Mouse (Mus musculus) hindbrain, embryonic 13.5 days (tissue): ENCODE results near the gene Scaf4. TPM values are rescaled to one million over a fixed set of nuclear protein-coding genes. Genes with fewer than 3 reads are reported as not detected.
"Not testable (repeated sequence)": the region's sequence is repeated elsewhere in the genome, so short reads cannot be mapped to it uniquely, and the experiment has no call there.

Source experiments
- ATAC-seq: fragments of 200-750 bp; cut with Nextera tagmentation; 2 replicates; pipeline ENCODE4 v1.8.0; 2017; ENCODE audit warnings: moderate TSS enrichment; ENCODE audit not compliant: low FRiP score
- H3K27ac ChIP-seq: fragments of 300-500 bp; sonication (generic); 2 replicates; pipeline ENCODE4 v1.5.1; 2015; ENCODE audit warnings: inconsistent platforms, mild to moderate bottlenecking, moderate library complexity
- H3K27me3 ChIP-seq: fragments of 300-500 bp; sonication (generic); 2 replicates; pipeline ENCODE4 v1.6.1; 2015; ENCODE audit warnings: mild to moderate bottlenecking, inconsistent platforms
- H3K36me3 ChIP-seq: fragments of 300-500 bp; sonication (generic); 2 replicates; pipeline ENCODE4 v1.6.1; 2015; ENCODE audit warnings: mild to moderate bottlenecking, inconsistent platforms
- H3K4me1 ChIP-seq: fragments of 300-500 bp; sonication (generic); replicated peaks from 2 replicates; pipeline ENCODE4 v1.6.1; 2015; ENCODE audit warnings: inconsistent platforms
- H3K4me2 ChIP-seq: fragments of 300-500 bp; sonication (generic); 2 replicates; pipeline ENCODE4 v1.6.1; 2015; ENCODE audit warnings: inconsistent platforms, mild to moderate bottlenecking, moderate library complexity
- H3K4me3 ChIP-seq: fragments of 300-500 bp; sonication (generic); 2 replicates; pipeline ENCODE4 v1.5.1; 2015; ENCODE audit warnings: mild to moderate bottlenecking, inconsistent platforms
- H3K9ac ChIP-seq: fragments of 300-500 bp; sonication (generic); 2 replicates; pipeline ENCODE4 v1.6.1; 2015; ENCODE audit warnings: mild to moderate bottlenecking, inconsistent platforms
- H3K9me3 ChIP-seq: fragments of 300-500 bp; sonication (generic); 2 replicates; pipeline ENCODE4 v1.6.1; 2016; ENCODE audit warnings: inconsistent platforms
- WGBS: fragments of 180-500 bp; shearing (Covaris S2); methylation state at CpG from one replicate; pipeline ENCODE4 v1.1.7; 2015; 5-methylcytosine and 5-hydroxymethylcytosine counted together
- polyA plus RNA-seq: library from polyadenylated mRNA; unstranded; fragments of >200 nt; fragmentation: Nextera tagmentation; extraction: Ambion mirVana; gene quantifications from 2 replicates; pipeline ENCODE4 v1.2.1, GENCODE M21; 2015

Gene Scaf4
- polyA plus RNA-seq, 1 experiment from 2014 or later = 26.5 TPM

GRCm38 (mm10) chr16:90258950-90259349, 25.4 kb downstream of the Scaf4 start:
- Histone ChIP-seq H3K4me1 (0 out of 2 replicates have a peak, but pooled peaks cover under 1% of the 10 kb centered on the region), H3K4me3 (no peak overlapping the region), H3K4me2 (no peak overlapping the region), H3K9me3 (no peaks in the 10 kb centered on the region), H3K36me3 (peaks cover 59% of the 10 kb centered on the region), H3K27ac (no peak overlapping the region), H3K27me3 (no peaks in the 10 kb centered on the region), H3K9ac (no peak overlapping the region)
- no peak for ATAC-seq
- WGBS = 90% methylated on average over 7 of the region's 7 CpGs

GRCm38 (mm10) chr16:90252521-90252920, 31.8 kb downstream of the Scaf4 start:
- ATAC-seq = no peak
- Histone ChIP-seq H3K4me2 (no peak overlapping the region), H3K9ac (no peak overlapping the region), H3K36me3 (peaks cover 67% of the 10 kb centered on the region), H3K27ac (no peak overlapping the region), H3K4me3 (no peak overlapping the region), H3K27me3 (no peaks in the 10 kb centered on the region), H3K9me3 (no peaks in the 10 kb centered on the region), H3K4me1 (no peaks in the 10 kb centered on the region)
- WGBS = 96% methylated on average over 2 of the region's 2 CpGs

- H3K36me3 ChIP-seq = peaks cover 66% of the 10 kb centered on the region
- not testable (repeated sequence) for H3K27me3 ChIP-seq, H3K4me1 ChIP-seq, H3K9ac ChIP-seq, H3K9me3 ChIP-seq, ATAC-seq, H3K27ac ChIP-seq, H3K4me3 ChIP-seq, H3K4me2 ChIP-seq
- 93% methylated on average over 3 of the region's 3 CpGs for WGBS
These were observed 33.0 kb downstream of the Scaf4 start for GRCm38 (mm10) chr16:90251256-90251655.

GRCm38 (mm10) chr16:90250099-90250498, 34.2 kb downstream of the Scaf4 start:
- H3K9ac ChIP-seq = no peak overlapping the region
- H3K27me3 ChIP-seq = no peaks in the 10 kb centered on the region
- H3K4me2 ChIP-seq = no peak overlapping the region
- 93% methylated on average over 7 of the region's 7 CpGs for WGBS
- no peaks in the 10 kb centered on the region for H3K9me3 ChIP-seq
- no peak overlapping the region for H3K4me3 ChIP-seq
- no peaks in the 10 kb centered on the region for H3K4me1 ChIP-seq
- H3K27ac ChIP-seq = no peak overlapping the region
- peaks cover 72% of the 10 kb centered on the region for H3K36me3 ChIP-seq
- no peak for ATAC-seq

GRCm38 (mm10) chr16:90242426-90243304, 41.6 kb downstream of the Scaf4 start:
- WGBS = 66% methylated on average over 17 of the region's 17 CpGs

GRCm38 (mm10) chr16:90241875-90242274, 42.4 kb downstream of the Scaf4 start:
- no peaks in the 10 kb centered on the region for H3K27me3 ChIP-seq
- H3K9ac ChIP-seq = no peak overlapping the region
- no peak for ATAC-seq
- 82% methylated on average over 4 of the region's 4 CpGs for WGBS
- H3K27ac ChIP-seq = no peak overlapping the region
- H3K4me3 ChIP-seq = no peak overlapping the region
- H3K9me3 ChIP-seq = no peaks in the 10 kb centered on the region
- H3K4me1 ChIP-seq = no peaks in the 10 kb centered on the region
- peaks cover 78% of the 10 kb centered on the region for H3K36me3 ChIP-seq
- no peak overlapping the region for H3K4me2 ChIP-seq

More at GRCm38 (mm10) chr16:90242426-90243304, 41.6 kb downstream of the Scaf4 start:
- H3K9me3 ChIP-seq = no peaks in the 10 kb centered on the region
- H3K4me3 ChIP-seq = no peak overlapping the region
- ATAC-seq = no peak
- H3K9ac ChIP-seq = no peak overlapping the region
- H3K4me2 ChIP-seq = no peak overlapping the region
- H3K27ac ChIP-seq = no peak overlapping the region
- H3K36me3 ChIP-seq = peaks cover 86% of the 10 kb centered on the region
- H3K4me1 ChIP-seq = no peaks in the 10 kb centered on the region
- no peaks in the 10 kb centered on the region for H3K27me3 ChIP-seq

- Histone ChIP-seq H3K36me3 (peaks cover 58% of the 10 kb centered on the region), H3K4me1 (no peaks in the 10 kb centered on the region), H3K4me3 (no peak overlapping the region), H3K4me2 (no peak overlapping the region), H3K27me3 (no peaks in the 10 kb centered on the region), H3K9me3 (no peaks in the 10 kb centered on the region), H3K27ac (no peak overlapping the region), H3K9ac (no peak overlapping the region)
- no peak for ATAC-seq
- 91% methylated on average over 6 of the region's 6 CpGs for WGBS
These were observed 45.1 kb downstream of the Scaf4 start for GRCm38 (mm10) chr16:90239128-90239746.

- no peaks in the 10 kb centered on the region for H3K9me3 ChIP-seq
- no peaks in the 10 kb centered on the region for H3K27me3 ChIP-seq
- H3K9ac ChIP-seq = no peak overlapping the region
- no peak overlapping the region for H3K4me2 ChIP-seq
- peaks cover 24% of the 10 kb centered on the region for H3K36me3 ChIP-seq
- WGBS = 96% methylated on average over 3 of the region's 3 CpGs
- H3K4me3 ChIP-seq = no peak overlapping the region
- no peaks in the 10 kb centered on the region for H3K4me1 ChIP-seq
- ATAC-seq = no peak
- no peak overlapping the region for H3K27ac ChIP-seq
These were observed 49.1 kb downstream of the Scaf4 start for GRCm38 (mm10) chr16:90235188-90235587.

GRCm38 (mm10) chr16:90234617-90235016, 49.7 kb downstream of the Scaf4 start:
- Histone ChIP-seq H3K4me1 (no peaks in the 10 kb centered on the region), H3K36me3 (peaks cover 24% of the 10 kb centered on the region), H3K4me2 (no peak overlapping the region), H3K27me3 (no peaks in the 10 kb centered on the region), H3K27ac (no peak overlapping the region), H3K9ac (no peak overlapping the region), H3K4me3 (no peak overlapping the region), H3K9me3 (no peaks in the 10 kb centered on the region)
- WGBS = 75% methylated on average over 6 of the region's 6 CpGs
- ATAC-seq = no peak

GRCm38 (mm10) chr16:90233702-90234101, 50.6 kb downstream of the Scaf4 start:
- H3K9me3 ChIP-seq = no peaks in the 10 kb centered on the region
- no peak overlapping the region for H3K9ac ChIP-seq
- ATAC-seq = no peak
- 93% methylated on average over 10 of the region's 10 CpGs for WGBS
- H3K27me3 ChIP-seq = no peaks in the 10 kb centered on the region
- H3K4me1 ChIP-seq = no peaks in the 10 kb centered on the region
- H3K27ac ChIP-seq = no peak overlapping the region
- H3K4me2 ChIP-seq = no peak overlapping the region
- H3K4me3 ChIP-seq = no peak overlapping the region
- H3K36me3 ChIP-seq = peaks cover 23% of the 10 kb centered on the region

GRCm38 (mm10) chr16:90231302-90231701, 53.0 kb downstream of the Scaf4 start:
- no peak overlapping the region for H3K27ac ChIP-seq
- no peaks in the 10 kb centered on the region for H3K9me3 ChIP-seq
- no peaks in the 10 kb centered on the region for H3K4me1 ChIP-seq
- no peak overlapping the region for H3K9ac ChIP-seq
- no peaks in the 10 kb centered on the region for H3K27me3 ChIP-seq
- H3K4me2 ChIP-seq = no peak overlapping the region
- no peak overlapping the region for H3K4me3 ChIP-seq
- WGBS = 93% methylated on average over 7 of the region's 7 CpGs
- peaks cover 35% of the 10 kb centered on the region for H3K36me3 ChIP-seq
- no peak for ATAC-seq

GRCm38 (mm10) chr16:90229897-90230296, 54.4 kb downstream of the Scaf4 start:
- no peak for ATAC-seq
- WGBS = 90% methylated on average over 6 of the region's 6 CpGs
- Histone ChIP-seq H3K36me3 (peaks cover 44% of the 10 kb centered on the region), H3K4me3 (no peak overlapping the region), H3K27me3 (no peaks in the 10 kb centered on the region), H3K4me1 (no peaks in the 10 kb centered on the region), H3K9me3 (no peaks in the 10 kb centered on the region), H3K9ac (no peak overlapping the region), H3K27ac (no peak overlapping the region), H3K4me2 (no peak overlapping the region)
